Mouse (Mus musculus) neural tube, embryonic 11.5 days (tissue): ENCODE measurements around the gene Mphosph9. TPM values are rescaled to one million over a fixed set of nuclear protein-coding genes. Genes with fewer than 3 reads are reported as not detected.
"Not testable (repeated sequence)": the region's sequence is repeated elsewhere in the genome, so short reads cannot be mapped to it uniquely, and the experiment has no call there.

Experiments
- ATAC-seq: fragments of 200-750 bp; cut with Nextera tagmentation; 2 replicates; pipeline ENCODE4 v1.8.0; 2017; ENCODE audit warnings: moderate number of reproducible peaks, mild to moderate bottlenecking, moderate TSS enrichment, moderate library complexity; ENCODE audit not compliant: insufficient read depth, low FRiP score, low TSS enrichment
- DNase-seq: peaks from one replicate; pipeline ENCODE4 v3.0.0-alpha.2; 2015; ENCODE audit warnings: low spot score
- H3K27ac ChIP-seq: fragments of 300-500 bp; sonication (generic); 2 replicates; pipeline ENCODE4 v1.5.1; 2014; ENCODE audit warnings: low read depth, mild to moderate bottlenecking, low read length
- H3K27me3 ChIP-seq: fragments of 300-500 bp; sonication (generic); 2 replicates; pipeline ENCODE4 v1.6.1; 2014; ENCODE audit warnings: mild to moderate bottlenecking, low read length, mixed read lengths; ENCODE audit not compliant: control insufficient read depth, insufficient read depth
- H3K36me3 ChIP-seq: fragments of 300-500 bp; sonication (generic); 2 replicates; pipeline ENCODE4 v1.6.1; 2014; ENCODE audit warnings: mild to moderate bottlenecking, low read length, moderate library complexity, mixed read lengths; ENCODE audit not compliant: control insufficient read depth, insufficient read depth
- H3K4me1 ChIP-seq: fragments of 300-500 bp; sonication (generic); 2 replicates; pipeline ENCODE4 v1.6.1; 2014; ENCODE audit warnings: low read length, mixed read lengths; ENCODE audit not compliant: control insufficient read depth, insufficient read depth
- H3K4me2 ChIP-seq: fragments of 300-500 bp; sonication (generic); 2 replicates; pipeline ENCODE4 v1.6.1; 2014; ENCODE audit warnings: low read depth, mild to moderate bottlenecking, moderate library complexity
- H3K4me3 ChIP-seq: fragments of 300-500 bp; sonication (generic); 2 replicates; pipeline ENCODE4 v1.5.1; 2014; ENCODE audit warnings: low read depth, low read length
- H3K9ac ChIP-seq: fragments of 300-500 bp; sonication (generic); 2 replicates; pipeline ENCODE4 v1.6.1; 2014; ENCODE audit warnings: mild to moderate bottlenecking, low read length
- H3K9me3 ChIP-seq: fragments of 300-500 bp; sonication (generic); 2 replicates; pipeline ENCODE4 v1.6.1; 2016; ENCODE audit warnings: low read length; ENCODE audit not compliant: control insufficient read depth
- WGBS: fragments of 180-500 bp; shearing (Covaris S2); extraction: QIAGEN DNeasy Blood & Tissue Kit; methylation state at CpG from one replicate; pipeline ENCODE4 v1.1.7; 2014; 5-methylcytosine and 5-hydroxymethylcytosine counted together
- polyA plus RNA-seq: library from polyadenylated mRNA; unstranded; fragments of >200 nt; fragmentation: Nextera tagmentation; extraction: Ambion mirVana; gene quantifications from 2 replicates; pipeline ENCODE4 v1.2.1, GENCODE M21; 2014

Gene Mphosph9
- polyA plus RNA-seq = 16.5 and 17.3 TPM in 2 replicates

DNA sequence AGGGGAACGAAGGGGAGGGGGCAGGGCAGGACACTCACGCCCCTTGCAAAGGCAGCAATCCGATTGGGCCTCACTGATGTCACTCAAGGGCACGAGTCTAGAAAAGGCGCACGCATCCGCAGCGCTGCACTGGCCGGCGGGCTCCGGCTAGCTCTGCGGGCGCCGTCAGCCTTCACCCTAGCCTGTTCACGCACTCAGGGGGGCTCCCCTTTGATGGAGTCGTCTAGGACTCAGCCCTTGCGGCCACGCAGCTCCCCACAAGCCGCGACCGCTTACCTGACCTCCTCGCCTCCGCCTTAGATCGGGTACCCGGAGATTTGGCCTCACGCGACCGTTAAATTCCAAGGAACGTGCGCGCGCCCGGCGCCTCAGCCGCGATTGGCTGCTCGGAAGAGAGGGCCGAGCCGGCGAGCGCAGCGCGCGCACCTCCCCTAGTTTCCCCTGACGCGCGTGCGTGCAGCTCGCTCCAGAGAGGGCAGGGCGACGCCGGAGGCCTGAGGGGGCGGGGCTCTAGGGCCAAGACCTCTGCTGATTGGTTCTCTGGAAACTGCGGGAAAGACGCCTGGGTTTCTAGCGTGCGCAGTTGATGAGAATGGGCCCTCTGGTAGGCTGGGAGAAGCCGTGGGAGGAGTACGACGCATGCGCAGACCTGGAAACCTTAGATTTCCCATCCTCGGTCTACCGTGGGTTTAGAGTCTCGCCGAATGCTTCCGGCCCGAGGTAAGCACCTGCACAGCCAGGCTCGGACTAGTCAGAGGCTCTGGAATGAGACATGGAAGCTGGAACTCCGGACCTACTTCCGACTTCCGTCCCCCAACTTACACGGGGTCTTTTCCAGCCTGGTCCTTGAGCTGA, at the start of gene Mphosph9, which contains the start of gene 2810006K23Rik:
Mphosph9 (minus strand) TSS at position 463 of the 855 bp plus-strand sequence.
2810006K23Rik (plus strand) TSS at position 580 of the 855 bp plus-strand sequence.
- peak; percentile 99 for ATAC-seq
- H3K36me3 ChIP-seq = peaks cover 2% of the 10 kb centered on the region; the same call in 1 of the 2 replicates
- H3K9ac ChIP-seq = peak within 1 kb of the TSS; percentile 82
- H3K27me3 ChIP-seq = no peaks in the 10 kb centered on the region
- peak within 1 kb of the TSS; percentile 92 for H3K27ac ChIP-seq
- under 1% methylated on average over 72 of the region's 72 CpGs for WGBS
- H3K9me3 ChIP-seq = no peaks in the 10 kb centered on the region
- peak within 1 kb of the TSS; percentile 58 for H3K4me3 ChIP-seq
- H3K4me1 ChIP-seq = peaks cover 11% of the 10 kb centered on the region
- H3K4me2 ChIP-seq = peak within 1 kb of the TSS; percentile 84
- peak; percentile 100 for DNase-seq

DNA sequence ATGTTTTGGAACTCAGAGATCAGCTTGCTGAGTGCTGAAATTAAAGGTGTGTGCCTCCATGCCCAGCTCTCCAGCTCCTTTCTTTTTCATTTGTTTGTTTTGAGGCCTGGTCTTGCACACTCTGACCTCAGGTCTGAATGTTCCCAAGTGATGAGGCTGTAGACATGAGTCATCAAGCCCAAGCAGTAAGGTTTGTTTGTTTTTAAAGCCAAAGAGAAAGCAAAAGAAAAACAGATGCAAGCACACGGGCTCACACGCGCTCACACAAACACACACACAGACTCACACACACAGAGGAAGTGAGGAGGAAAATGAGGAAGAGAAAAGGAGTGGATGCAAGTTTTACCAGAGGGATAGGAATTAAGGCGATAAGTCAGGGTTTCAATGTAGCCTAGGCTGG, 49.4 kb upstream of the Mphosph9 start:
- Histone ChIP-seq H3K9ac (no peak overlapping the region), H3K4me1 (no peaks in the 10 kb centered on the region), H3K27ac (no peak overlapping the region), H3K4me3 (no peak overlapping the region), H3K36me3 (peaks cover 25% of the 10 kb centered on the region), H3K9me3 (no peaks in the 10 kb centered on the region), H3K27me3 (no peaks in the 10 kb centered on the region), H3K4me2 (no peak overlapping the region)
- 92% methylated on average over 4 of the region's 4 CpGs for WGBS
- ATAC-seq (no peak), DNase-seq (no peak)

DNA sequence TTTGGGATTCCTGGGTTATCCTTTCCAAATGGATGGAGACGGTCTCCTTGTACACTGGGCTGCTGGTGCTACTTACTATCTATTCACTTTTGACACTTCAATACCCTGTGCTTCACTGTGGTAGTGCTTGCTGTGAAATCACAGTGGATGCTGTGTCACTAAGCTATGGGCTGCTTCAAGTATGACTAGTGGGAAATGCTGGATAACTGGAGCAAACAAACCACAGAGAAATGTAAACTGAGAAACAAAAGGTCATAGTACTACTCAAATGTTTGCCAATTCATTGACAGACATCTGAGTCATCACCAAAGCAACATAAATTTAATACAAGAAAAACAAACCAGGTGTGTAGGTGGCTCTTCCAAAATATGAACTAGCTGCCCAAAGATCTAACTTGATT, 48.6 kb upstream of the Mphosph9 start:
- Histone ChIP-seq H3K9ac (no peak overlapping the region), H3K4me3 (no peak overlapping the region), H3K9me3 (no peaks in the 10 kb centered on the region), H3K36me3 (peaks cover 25% of the 10 kb centered on the region), H3K27me3 (no peaks in the 10 kb centered on the region), H3K4me2 (no peak overlapping the region), H3K27ac (no peak overlapping the region), H3K4me1 (no peaks in the 10 kb centered on the region)
- DNase-seq (no peak), ATAC-seq (no peak)
- WGBS = 88% methylated on average over 1 of the region's 1 CpGs

DNA sequence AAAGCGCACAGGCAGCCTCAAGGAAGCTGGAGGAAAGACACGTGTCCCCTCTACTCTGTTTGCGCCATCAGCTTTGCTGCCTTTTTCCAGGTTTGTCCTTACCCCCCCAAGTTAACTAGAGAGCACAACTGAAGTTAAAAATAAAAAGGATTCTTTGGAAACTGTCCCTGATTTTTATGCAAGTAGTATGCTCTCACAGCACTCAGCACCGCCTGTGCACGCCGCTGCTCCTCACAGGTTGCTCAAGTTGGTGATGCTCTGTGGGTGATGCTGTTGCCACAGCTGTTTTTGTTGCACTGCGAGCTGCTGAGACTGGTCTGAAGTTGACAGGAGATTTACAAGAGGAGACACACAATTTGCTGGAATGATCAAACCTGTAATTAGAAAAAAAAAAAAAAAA, 46.5 kb upstream of the Mphosph9 start:
- Histone ChIP-seq H3K4me2 (no peak overlapping the region), H3K9me3 (no peaks in the 10 kb centered on the region), H3K4me3 (no peak overlapping the region), H3K27me3 (no peaks in the 10 kb centered on the region), H3K4me1 (no peaks in the 10 kb centered on the region), H3K27ac (no peak overlapping the region), H3K36me3 (peaks cover 18% of the 10 kb centered on the region), H3K9ac (no peak overlapping the region)
- ATAC-seq (no peak), DNase-seq (no peak)
- 95% methylated on average over 7 of the region's 7 CpGs for WGBS

DNA sequence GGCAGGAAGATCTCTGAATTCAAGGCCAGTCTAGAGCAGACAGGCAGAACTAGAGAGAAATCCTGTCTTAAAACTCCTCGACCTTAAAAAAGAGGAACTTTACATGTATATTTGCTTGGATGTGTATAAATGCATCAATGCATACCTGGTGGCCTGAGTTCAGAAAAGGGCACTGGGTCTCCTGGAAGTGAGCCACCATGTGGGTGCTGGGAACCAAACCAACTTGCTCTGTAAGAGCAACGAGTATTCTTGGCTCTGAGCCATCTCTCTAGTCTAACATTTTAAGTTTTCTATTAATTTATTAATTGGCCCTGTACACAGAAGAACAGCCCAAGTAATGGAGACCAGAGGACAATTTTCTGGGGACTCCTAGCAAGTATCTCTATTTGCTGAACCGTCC, 38.9 kb upstream of the Mphosph9 start:
- Histone ChIP-seq H3K4me3 (no peak overlapping the region), H3K36me3 (peaks cover 8% of the 10 kb centered on the region), H3K4me2 (no peak overlapping the region), H3K27ac (no peak overlapping the region), H3K9ac (no peak overlapping the region), H3K4me1 (no peaks in the 10 kb centered on the region), H3K9me3 (no peaks in the 10 kb centered on the region), H3K27me3 (no peaks in the 10 kb centered on the region)
- DNase-seq (no peak), ATAC-seq (no peak)
- WGBS = 91% methylated on average over 3 of the region's 3 CpGs

DNA sequence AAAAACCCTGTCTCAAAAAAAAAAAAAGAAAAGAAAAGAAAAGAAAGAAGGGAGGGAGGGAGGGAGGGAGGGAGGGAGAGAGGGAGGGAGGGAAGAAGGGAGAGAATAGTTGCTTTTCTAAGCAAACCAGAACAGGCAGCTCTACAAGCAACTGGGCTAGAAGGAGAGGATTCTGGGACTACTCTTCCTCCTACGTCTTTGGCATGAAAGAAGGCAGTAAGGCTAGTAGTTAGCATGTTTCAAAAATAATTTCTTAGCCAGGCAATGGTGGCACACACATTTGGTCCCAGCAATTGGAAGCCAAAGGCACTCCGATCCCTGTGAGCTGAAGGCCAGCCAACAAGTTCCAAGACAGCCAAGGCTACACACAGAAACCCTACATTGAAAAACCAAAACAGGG, 38.0 kb upstream of the Mphosph9 start:
- Histone ChIP-seq H3K4me1 (no peaks in the 10 kb centered on the region), H3K27ac (no peak overlapping the region), H3K4me2 (no peak overlapping the region), H3K36me3 (peaks cover 8% of the 10 kb centered on the region), H3K9ac (no peak overlapping the region), H3K9me3 (no peaks in the 10 kb centered on the region), H3K27me3 (no peaks in the 10 kb centered on the region), H3K4me3 (no peak overlapping the region)
- WGBS = 89% methylated on average over 2 of the region's 2 CpGs
- no peak for DNase-seq
- ATAC-seq = no peak

DNA sequence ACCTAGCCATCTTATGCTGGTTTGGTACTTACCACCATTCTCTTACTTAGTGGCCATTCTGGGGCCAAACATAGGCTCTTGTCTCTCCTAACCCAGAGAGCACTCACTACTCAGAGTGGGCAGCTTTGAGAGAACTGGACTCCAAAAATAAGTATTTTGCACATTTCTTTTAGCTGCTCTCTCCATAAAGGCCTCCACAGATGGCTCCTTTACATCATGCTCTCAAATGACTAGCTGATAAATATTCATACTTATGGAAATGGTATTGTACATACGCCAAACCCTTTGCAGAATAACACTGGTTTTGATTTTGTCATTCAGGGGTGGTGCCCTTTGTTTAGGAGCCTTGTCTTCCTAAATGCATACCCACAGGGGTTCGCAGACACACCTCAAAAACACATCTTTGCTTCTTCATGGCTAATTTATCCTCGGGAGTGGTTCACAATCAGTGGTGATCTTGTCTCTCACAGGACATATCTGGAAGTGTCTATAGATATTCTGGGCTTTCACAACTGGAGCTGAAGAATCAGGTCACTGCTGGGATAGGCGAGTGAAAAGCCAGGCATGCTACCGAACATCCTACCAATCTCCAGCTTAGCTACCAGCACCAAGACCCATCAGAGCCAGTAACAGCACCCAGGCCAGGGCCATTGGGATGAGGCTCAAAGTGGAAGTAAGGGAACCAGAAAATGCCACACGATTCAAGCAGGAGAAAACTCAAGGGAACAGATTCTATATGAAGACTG, 36.6 kb upstream of the Mphosph9 start:
- DNase-seq = no peak
- peaks cover 6% of the 10 kb centered on the region for H3K36me3 ChIP-seq
- no peak overlapping the region for H3K9ac ChIP-seq
- no peak overlapping the region for H3K4me3 ChIP-seq
- ATAC-seq = no peak
- 90% methylated on average over 6 of the region's 6 CpGs for WGBS
- no peaks in the 10 kb centered on the region for H3K9me3 ChIP-seq
- no peaks in the 10 kb centered on the region for H3K4me1 ChIP-seq
- no peaks in the 10 kb centered on the region for H3K27me3 ChIP-seq
- no peak overlapping the region for H3K27ac ChIP-seq
- no peak overlapping the region for H3K4me2 ChIP-seq

DNA sequence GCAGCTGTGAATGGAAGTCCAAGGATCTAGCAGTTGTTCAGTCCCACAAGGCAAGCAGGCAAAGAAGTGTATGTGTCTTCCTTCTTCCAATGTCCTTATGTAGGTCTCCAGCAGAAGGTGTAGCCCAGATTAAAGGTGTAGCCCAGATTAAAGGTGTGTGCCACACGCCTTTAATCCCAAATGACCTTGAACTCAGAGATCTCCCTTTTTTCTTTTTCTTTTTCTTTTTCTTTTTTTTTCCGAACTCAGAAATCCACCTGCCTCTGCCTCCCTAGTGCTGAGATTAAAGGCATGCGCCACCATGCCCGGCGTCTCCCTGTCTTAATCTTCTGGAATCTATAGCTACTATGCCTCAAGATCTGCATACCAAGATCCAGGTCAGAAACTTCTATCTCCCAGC, 35.2 kb upstream of the Mphosph9 start, which contains the start of gene Cdk2ap1:
Cdk2ap1 (minus strand) TSS at position 101 of the 400 bp plus-strand sequence.
- DNase-seq, H3K4me3 ChIP-seq, H3K27ac ChIP-seq, H3K9me3 ChIP-seq, H3K36me3 ChIP-seq, H3K9ac ChIP-seq, H3K4me1 ChIP-seq, H3K27me3 ChIP-seq, ATAC-seq, H3K4me2 ChIP-seq: not testable (repeated sequence)
- 92% methylated on average over 5 of the region's 5 CpGs for WGBS
